Mouse (Mus musculus) MEL (cell line): ENCODE results near the gene Sgms1. TPM values are rescaled to one million over a fixed set of nuclear protein-coding genes. Genes with fewer than 3 reads are reported as not detected.
A peak's percentile ranks its signal among the peaks of the same experiment; 100 is the strongest.

Source experiments
- DNase-seq: peaks from one replicate; pipeline ENCODE4 v3.0.0; 2011; ENCODE audit warnings: low read depth, low spot score
- H3K27ac ChIP-seq: 2 replicates; pipeline ENCODE4 v1.5.1; 2012; ENCODE audit warnings: low read depth, mild to moderate bottlenecking, control low read depth, low read length, moderate library complexity; ENCODE audit not compliant: control insufficient read depth
- H3K27me3 ChIP-seq, 2 experiments: fragments of 150-350 bp in 1 of 2; sonication (generic) in 1 of 2; 2 replicates each; pipeline ENCODE4 v1.6.1; 2012; ENCODE audit warnings: low read length in 2 of 2, mild to moderate bottlenecking in 2 of 2, improper control_type of control experiment in 1 of 2, moderate library complexity in 1 of 2; ENCODE audit not compliant: insufficient read depth in 2 of 2, control insufficient read depth in 1 of 2
- H3K36me3 ChIP-seq, 2 experiments: 2 replicates each; pipeline ENCODE4 v1.6.1; 2012 to 2014; ENCODE audit warnings: low read length in 2 of 2, improper control_type of control experiment in 1 of 2, inconsistent platforms in 1 of 2, mild to moderate bottlenecking in 1 of 2; ENCODE audit not compliant: insufficient read depth in 2 of 2, control insufficient read depth in 1 of 2
- H3K4me1 ChIP-seq, 2 experiments: fragments of 150-350 bp in 1 of 2; sonication (generic) in 1 of 2; 2 replicates each; pipeline ENCODE4 v1.6.1; 2012; ENCODE audit warnings: low read length in 2 of 2, improper control_type of control experiment in 1 of 2, mild to moderate bottlenecking in 1 of 2; ENCODE audit not compliant: insufficient read depth in 2 of 2, control insufficient read depth in 1 of 2
- H3K4me3 ChIP-seq, 2 experiments: fragments of 150-350 bp in 1 of 2; sonication (generic) in 1 of 2; 2 replicates each; pipeline ENCODE4 v1.5.1; 2012; ENCODE audit warnings: low read depth in 2 of 2, low read length in 2 of 2, mild to moderate bottlenecking in 2 of 2, moderate library complexity in 2 of 2, control low read depth in 1 of 2, improper control_type of control experiment in 1 of 2; ENCODE audit not compliant: control insufficient read depth in 1 of 2, insufficient read depth in 1 of 2
- H3K79me2 ChIP-seq: 2 replicates; pipeline ENCODE4 v1.6.1; 2012; ENCODE audit warnings: mild to moderate bottlenecking, low read length, moderate library complexity; ENCODE audit not compliant: control insufficient read depth, poor library complexity, insufficient read depth
- H3K9ac ChIP-seq: 2 replicates; pipeline ENCODE4 v1.6.1; 2012; ENCODE audit warnings: low read depth, mild to moderate bottlenecking, control low read depth, low read length, moderate library complexity; ENCODE audit not compliant: control insufficient read depth, poor library complexity, severe bottlenecking
- H3K9me3 ChIP-seq: fragments of 150-350 bp; sonication (generic); replicated peaks from 2 replicates; pipeline ENCODE4 v1.6.1; 2012; ENCODE audit warnings: mild to moderate bottlenecking, low read length, improper control_type of control experiment, moderate library complexity; ENCODE audit not compliant: insufficient read depth
- CHD1 ChIP-seq: IDR thresholded peaks from 2 replicates; pipeline ENCODE4 v1.6.1; 2012; ENCODE audit warnings: low read depth, mild to moderate bottlenecking, inconsistent platforms, low read length, improper control_type of control experiment
- CHD2 ChIP-seq: IDR thresholded peaks from 2 replicates; pipeline ENCODE4 v1.6.1; 2011; ENCODE audit warnings: low read length, improper control_type of control experiment
- E2F4 ChIP-seq: IDR thresholded peaks from 2 replicates; pipeline ENCODE4 v1.6.1; 2011; ENCODE audit warnings: low read depth, low read length, improper control_type of control experiment, borderline replicate concordance
- EP300 ChIP-seq, 2 experiments: IDR thresholded peaks; 2 replicates each; pipeline ENCODE4 v1.6.1; 2011; ENCODE audit warnings: improper control_type of control experiment in 2 of 2, low read length in 2 of 2, low read depth in 1 of 2, mild to moderate bottlenecking in 1 of 2
- ETS1 ChIP-seq: IDR thresholded peaks from 2 replicates; pipeline ENCODE4 v1.6.1; 2012; ENCODE audit warnings: low read depth, mild to moderate bottlenecking, inconsistent platforms, low read length, improper control_type of control experiment, moderate library complexity
- GABPA ChIP-seq: IDR thresholded peaks from 2 replicates; pipeline ENCODE4 v1.6.1; 2012; ENCODE audit warnings: low read depth, mild to moderate bottlenecking, inconsistent platforms, low read length, improper control_type of control experiment, moderate library complexity
- HCFC1 ChIP-seq: IDR thresholded peaks from 2 replicates; pipeline ENCODE4 v1.6.1; 2012; ENCODE audit warnings: low read depth, mild to moderate bottlenecking, inconsistent platforms, low read length, improper control_type of control experiment, moderate library complexity
- JUND ChIP-seq: IDR thresholded peaks from 2 replicates; pipeline ENCODE4 v1.6.1; 2011; ENCODE audit warnings: low read depth, mild to moderate bottlenecking, improper control_type of control experiment, low read length
- MAFK ChIP-seq: IDR thresholded peaks from 2 replicates; pipeline ENCODE4 v1.6.1; 2011; ENCODE audit warnings: low read depth, mild to moderate bottlenecking, low read length, improper control_type of control experiment, borderline replicate concordance
- MAX ChIP-seq: IDR thresholded peaks from 2 replicates; pipeline ENCODE4 v1.6.1; 2011; ENCODE audit warnings: low read length, improper control_type of control experiment
- MAZ ChIP-seq: IDR thresholded peaks from 2 replicates; pipeline ENCODE4 v1.6.1; 2012; ENCODE audit warnings: low read depth, mild to moderate bottlenecking, inconsistent platforms, low read length, improper control_type of control experiment
- MEF2A ChIP-seq: IDR thresholded peaks from 2 replicates; pipeline ENCODE4 v1.6.1; 2014; ENCODE audit warnings: low read depth, mild to moderate bottlenecking, inconsistent platforms, low read length, improper control_type of control experiment; ENCODE audit not compliant: poor library complexity, insufficient replicate concordance, severe bottlenecking; ENCODE audit errors: extremely low read depth
- MXI1 ChIP-seq: IDR thresholded peaks from 2 replicates; pipeline ENCODE4 v1.6.1; 2011; ENCODE audit warnings: mild to moderate bottlenecking, low read depth, low read length, improper control_type of control experiment
- MYB ChIP-seq: IDR thresholded peaks from 2 replicates; pipeline ENCODE4 v1.6.1; 2011; ENCODE audit warnings: mild to moderate bottlenecking, low read depth, low read length, improper control_type of control experiment
- MYC ChIP-seq: IDR thresholded peaks from 2 replicates; pipeline ENCODE4 v1.6.1; 2011; ENCODE audit warnings: low read depth, mild to moderate bottlenecking, low read length, improper control_type of control experiment, moderate library complexity
- NRF1 ChIP-seq: IDR thresholded peaks from 2 replicates; pipeline ENCODE4 v1.6.1; 2014; ENCODE audit warnings: low read depth, mild to moderate bottlenecking, inconsistent platforms, low read length, improper control_type of control experiment, moderate library complexity; ENCODE audit not compliant: poor library complexity, insufficient read depth, severe bottlenecking
- POLR2A ChIP-seq, 2 experiments: IDR thresholded peaks; 2 replicates each; pipeline ENCODE4 v1.6.1; 2011 to 2012; ENCODE audit warnings: low read length in 2 of 2, mild to moderate bottlenecking in 2 of 2, control low read depth in 1 of 2, improper control_type of control experiment in 1 of 2, low read depth in 1 of 2, moderate library complexity in 1 of 2; ENCODE audit not compliant: control insufficient read depth in 1 of 2, insufficient read depth in 1 of 2, poor library complexity in 1 of 2
- POLR2AphosphoS5 ChIP-seq: IDR thresholded peaks from 2 replicates; pipeline ENCODE4 v1.6.1; 2012; ENCODE audit warnings: low read depth, borderline replicate concordance, mild to moderate bottlenecking, inconsistent platforms, low read length, moderate library complexity, mixed read lengths
- SIN3A ChIP-seq: IDR thresholded peaks from 2 replicates; pipeline ENCODE4 v1.6.1; 2012; ENCODE audit warnings: low read length, improper control_type of control experiment, inconsistent platforms
- SMC3 ChIP-seq: IDR thresholded peaks from 2 replicates; pipeline ENCODE4 v1.6.1; 2011; ENCODE audit warnings: low read depth, low read length, improper control_type of control experiment
- TAL1 ChIP-seq: IDR thresholded peaks from 2 replicates; pipeline ENCODE4 v1.6.1; 2012; ENCODE audit warnings: mild to moderate bottlenecking, inconsistent platforms, low read length, moderate library complexity, mixed read lengths
- TBP ChIP-seq: IDR thresholded peaks from 2 replicates; pipeline ENCODE4 v1.8.0; 2011; ENCODE audit warnings: low read depth, low read length, improper control_type of control experiment
- TCF12 ChIP-seq: IDR thresholded peaks from 2 replicates; pipeline ENCODE4 v1.6.1; 2014; ENCODE audit warnings: low read depth, mild to moderate bottlenecking, inconsistent platforms, low read length, improper control_type of control experiment, moderate library complexity
- UBTF ChIP-seq: IDR thresholded peaks from 2 replicates; pipeline ENCODE4 v1.6.1; 2012; ENCODE audit warnings: low read depth, mild to moderate bottlenecking, inconsistent platforms, low read length, improper control_type of control experiment, moderate library complexity, borderline replicate concordance; ENCODE audit not compliant: insufficient read depth
- USF1 ChIP-seq: IDR thresholded peaks from 2 replicates; pipeline ENCODE4 v1.6.1; 2014; ENCODE audit warnings: low read depth, mild to moderate bottlenecking, inconsistent platforms, low read length, improper control_type of control experiment, moderate library complexity
- ZMIZ1 ChIP-seq: IDR thresholded peaks from 2 replicates; pipeline ENCODE4 v1.6.1; 2012; ENCODE audit warnings: low read depth, mild to moderate bottlenecking, inconsistent platforms, low read length, improper control_type of control experiment, moderate library complexity
- ZNF384 ChIP-seq: IDR thresholded peaks from 2 replicates; pipeline ENCODE4 v1.6.1; 2012; ENCODE audit warnings: low read depth, mild to moderate bottlenecking, inconsistent platforms, low read length, improper control_type of control experiment
- polyA plus RNA-seq, 2 experiments: library from polyadenylated mRNA; stranded (reverse) in 1 of 2; unstranded in 1 of 2; fragments of >175 nt in 1 of 2; fragments of >200 nt in 1 of 2; gene quantifications; 2 replicates each; pipeline versions ENCODE4 v1.2.1 to v1.2.4; 2012; ENCODE audit warnings: low replicate concordance in 2 of 2, low read depth in 1 of 2; ENCODE audit not compliant: insufficient read length in 2 of 2, insufficient read depth in 1 of 2, missing spikeins in 1 of 2
- total RNA-seq: library from RNA; depleted of rRNA; stranded (reverse); fragments of 300-350 nt; gene quantifications from 2 replicates; pipeline ENCODE4 v1.2.3, GENCODE M21; 2012

The Sgms1 gene
- total and polyA plus RNA-seq, 3 experiments: 16.3 to 18.5 TPM; not detected in 1

- Histone ChIP-seq H3K4me1 (peaks cover 18 to 31% of the 10 kb centered on the region in 2 experiments), H3K79me2 (no peaks in the 10 kb centered on the region; the same call in 1 of the 2 replicates), H3K9ac (peak overlapping the region; percentile 60), H3K36me3 (peaks cover 0 to 31% of the 10 kb centered on the region in 2 experiments; a peak in 2 of 4 replicates), H3K4me3 (peak overlapping the region; percentile 55 to 72), H3K9me3 (no peaks in the 10 kb centered on the region), H3K27me3 (no peaks in the 10 kb centered on the region), H3K27ac (peak overlapping the region; percentile 89)
- DNase-seq: peak; percentile 88
- TF ChIP-seq CHD2: no peak
- no peak for TF ChIP-seq ZNF384
- no peak for TF ChIP-seq MYB
- TF ChIP-seq EP300 (IDR thresholded peaks at IDR 0.05; ENCODE audit: low read depth in 1 of 2, low read length in 2 of 2): peak in 1 of 2 experiments; percentile 36; a peak in 1 of 4 replicates
- no peak for TF ChIP-seq UBTF
- peak; percentile 84; the same call in 1 of the 2 replicates for TF ChIP-seq SIN3A
- TF ChIP-seq POLR2AphosphoS5: no peak
- no peak for TF ChIP-seq SMC3
- TF ChIP-seq USF1: 0 out of 2 replicates have a peak, but pooled peaks have one; percentile 17
- no peak for TF ChIP-seq CHD1
- TF ChIP-seq POLR2A (IDR thresholded peaks at IDR 0.05; ENCODE audit: control insufficient read depth in 1 of 2, insufficient read depth in 1 of 2, low read depth in 1 of 2, low read length in 2 of 2, poor library complexity in 1 of 2): peak in 1 of 2 experiments; percentile 32; a peak in 1 of 4 replicates
- TF ChIP-seq MAZ: no peak
- peak; percentile 49; the same call in 1 of the 2 replicates for TF ChIP-seq TBP
- TF ChIP-seq MAX: peak; percentile 87
- TF ChIP-seq JUND: no peak
- TF ChIP-seq TCF12: no peak
- no peak for TF ChIP-seq ZMIZ1
- TF ChIP-seq HCFC1: no peak
- no peak for TF ChIP-seq GABPA
- peak; percentile 83 for TF ChIP-seq MXI1
- no peak for TF ChIP-seq MAFK
- peak; percentile 53 for TF ChIP-seq ETS1
- no peak for TF ChIP-seq MEF2A
- TF ChIP-seq MYC: peak; percentile 57; the same call in 1 of the 2 replicates
- TF ChIP-seq E2F4: no peak
- TF ChIP-seq TAL1: no peak
- no peak for TF ChIP-seq NRF1
These were observed 117.9 kb downstream of the Sgms1 start for GRCm38 (mm10) chr19:32271455-32272200.
